Mouse (Mus musculus) retina, adult 2 months (tissue): ENCODE results near the gene Mum1.

Experiments used
- DNase-seq: peaks from one replicate; pipeline ENCODE4 v3.0.0-alpha.2; 2012; ENCODE audit warnings: low read depth, low spot score

Gene Mum1

DNA sequence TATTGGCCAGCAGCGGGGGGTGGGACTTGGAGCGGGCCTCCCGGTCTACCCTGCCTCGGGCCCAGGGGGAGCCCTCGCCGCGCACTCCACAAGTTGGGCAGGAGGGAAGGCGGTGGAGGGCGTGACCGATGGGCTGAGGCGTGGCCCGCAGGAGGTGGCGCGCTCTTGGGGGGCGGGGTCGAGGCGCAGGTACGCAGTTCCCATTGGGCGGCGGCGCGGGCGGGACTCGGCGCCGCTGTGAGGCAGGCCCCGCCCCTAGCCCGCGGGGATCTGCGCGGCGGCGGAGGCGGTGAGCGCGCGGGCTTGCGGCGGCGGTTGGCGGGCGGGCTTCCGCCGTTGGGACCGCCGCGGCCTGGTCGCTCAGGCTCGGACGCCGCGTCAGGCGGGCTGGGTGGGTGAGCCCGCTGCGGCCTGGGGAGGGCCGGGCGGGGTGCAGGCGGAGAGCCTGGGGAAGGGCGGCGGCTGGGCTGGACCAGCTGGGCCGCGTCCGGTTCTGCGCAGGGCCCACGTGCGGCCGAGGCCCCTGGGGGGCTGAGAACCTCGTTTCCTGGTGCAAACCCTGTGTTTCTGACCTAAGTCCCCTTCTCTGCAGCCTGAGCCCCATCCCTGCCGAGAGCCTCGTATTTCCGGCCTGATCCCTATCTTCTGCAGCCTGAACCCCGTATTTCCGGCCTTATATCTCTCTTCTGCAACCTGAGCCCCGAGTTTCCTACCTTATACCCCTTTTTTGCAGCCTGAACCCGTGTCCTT lies at the start of gene Mum1:
Gene Mum1, plus strand, starts transcription at position 19 of the 750 bp plus-strand sequence.
- peak; percentile 93 for DNase-seq

DNA sequence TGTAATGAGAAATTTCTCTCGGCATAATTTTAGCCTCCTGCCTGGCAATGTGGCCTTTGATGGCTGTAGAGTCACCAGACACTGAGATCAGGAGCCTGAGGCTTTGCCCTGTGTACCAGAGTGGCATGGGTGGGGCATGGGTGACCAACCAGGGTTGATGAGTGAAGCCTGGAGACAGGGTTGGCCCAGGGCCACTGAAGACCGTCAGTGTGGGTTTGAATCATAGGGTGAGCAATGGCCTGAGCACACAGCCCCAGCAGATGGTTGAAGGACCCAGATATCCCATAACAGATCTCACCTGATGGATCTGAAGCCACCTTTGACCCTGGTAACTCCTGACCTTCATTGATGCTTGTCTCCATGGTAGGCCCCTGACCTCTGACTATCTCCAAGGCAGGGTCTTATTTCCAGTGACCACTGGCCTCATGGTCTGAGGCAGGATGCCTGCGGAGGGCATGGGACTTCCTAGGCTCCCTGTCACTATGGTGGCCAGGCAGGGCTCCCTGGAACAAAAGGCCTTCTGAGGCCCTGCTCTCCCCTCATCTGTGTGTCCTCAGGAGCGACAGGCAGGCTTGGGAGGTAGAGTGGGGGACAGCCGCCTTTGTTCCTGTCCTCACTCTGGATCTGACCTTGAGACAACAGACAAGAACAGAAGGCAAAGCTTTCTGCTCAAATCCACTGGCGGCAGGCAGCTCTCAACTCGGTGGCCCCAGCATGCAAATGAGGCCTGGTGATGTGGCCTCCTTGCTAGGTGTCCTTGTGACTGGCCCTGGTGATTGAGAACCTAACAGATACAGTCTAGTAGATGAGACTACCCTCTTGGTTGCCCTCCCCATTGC lies 48.6 kb upstream of the Mum1 start:
- no peak for DNase-seq

DNA sequence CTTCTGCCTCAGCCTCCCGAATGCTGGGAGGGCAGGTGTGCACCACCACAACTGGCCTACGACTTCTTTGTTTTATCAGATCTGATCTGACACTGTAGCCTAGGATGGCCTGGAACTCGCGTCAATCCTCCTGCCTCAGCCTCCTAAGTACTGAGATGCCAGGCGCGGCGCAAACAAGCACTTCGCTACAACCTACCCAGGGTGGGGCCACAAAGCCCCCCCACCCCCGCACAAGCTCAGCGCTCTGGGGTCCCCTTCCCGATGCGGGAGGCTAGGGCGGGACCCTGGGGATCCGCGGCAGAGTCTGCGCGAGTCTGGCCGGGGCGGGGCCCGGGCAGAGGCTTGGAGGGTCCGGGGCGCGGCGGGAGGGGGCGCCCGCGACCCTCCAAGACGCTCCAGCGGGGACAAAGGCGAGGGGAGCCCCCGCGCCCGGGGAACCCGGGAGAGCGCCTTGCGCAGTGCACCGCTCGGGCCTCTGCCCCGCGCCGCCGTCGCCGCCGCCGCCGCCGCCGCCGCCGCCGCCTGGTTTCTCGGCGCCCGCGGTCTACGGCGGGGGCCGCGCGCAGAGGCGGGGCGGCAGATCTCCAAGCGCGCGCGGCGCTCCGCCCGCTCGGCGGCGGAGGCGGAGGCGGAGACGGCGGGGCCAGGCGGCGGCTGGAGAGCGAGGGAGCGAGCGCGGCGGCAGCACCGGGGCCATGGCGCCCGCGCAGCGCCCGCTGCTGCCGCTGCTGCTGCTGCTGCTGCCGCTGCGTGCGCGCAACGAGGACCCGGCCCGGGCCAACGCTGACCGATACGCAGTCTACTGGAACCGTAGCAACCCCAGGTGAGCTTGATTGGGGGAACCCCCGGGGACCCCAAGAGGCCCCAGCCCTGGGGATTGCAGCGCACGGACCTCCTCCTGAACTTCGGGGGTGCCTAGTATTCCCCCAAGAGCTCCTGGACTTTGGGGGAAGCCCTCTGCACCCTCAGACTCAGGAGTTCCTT lies 46.9 kb upstream of the Mum1 start, which contains the start of gene Efna2:
Gene Efna2, plus strand, starts transcription at position 415 of the 984 bp plus-strand sequence.
- DNase-seq, result no peak

DNA sequence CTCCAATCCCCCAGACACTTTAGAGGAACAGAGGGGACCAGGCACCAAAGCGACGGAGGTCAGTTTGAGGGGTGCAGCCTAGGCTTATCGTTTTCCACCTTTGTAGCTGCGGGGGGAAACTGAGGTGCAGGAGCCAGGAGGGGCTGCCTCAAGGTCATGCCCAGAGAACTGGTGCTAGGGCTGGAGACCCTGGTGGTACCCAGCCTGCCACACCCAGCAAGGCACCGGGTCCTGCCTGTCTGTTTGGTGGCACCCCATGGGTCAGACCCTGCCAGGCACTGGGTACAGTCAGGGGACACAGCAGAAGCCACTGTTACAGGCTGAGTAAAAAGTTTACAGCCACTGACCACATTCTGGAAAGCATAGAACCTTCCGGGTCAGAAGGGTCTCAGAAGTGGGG lies 45.9 kb upstream of the Mum1 start:
- DNase-seq, result no peak

DNA sequence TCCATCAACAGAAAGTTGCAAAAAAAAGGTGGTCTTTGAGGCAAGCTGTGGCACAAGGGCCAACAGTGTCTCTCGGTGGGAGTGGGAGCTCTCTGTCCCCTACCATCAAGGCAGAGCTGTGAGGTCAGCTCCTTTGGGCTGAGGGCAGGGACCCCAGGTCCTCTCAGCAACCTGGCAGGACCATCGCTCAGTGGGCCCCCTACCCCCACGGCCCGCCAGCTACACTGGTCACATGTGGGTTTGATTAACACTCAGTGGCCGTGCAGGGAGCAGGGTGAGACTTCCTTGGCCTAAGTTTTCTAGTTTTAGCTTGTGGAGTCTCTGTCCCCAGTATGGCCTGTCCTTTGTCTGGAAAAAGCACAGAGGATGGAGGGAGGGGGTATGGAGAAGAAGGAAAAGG lies 45.4 kb upstream of the Mum1 start:
- DNase-seq, result no peak

DNA sequence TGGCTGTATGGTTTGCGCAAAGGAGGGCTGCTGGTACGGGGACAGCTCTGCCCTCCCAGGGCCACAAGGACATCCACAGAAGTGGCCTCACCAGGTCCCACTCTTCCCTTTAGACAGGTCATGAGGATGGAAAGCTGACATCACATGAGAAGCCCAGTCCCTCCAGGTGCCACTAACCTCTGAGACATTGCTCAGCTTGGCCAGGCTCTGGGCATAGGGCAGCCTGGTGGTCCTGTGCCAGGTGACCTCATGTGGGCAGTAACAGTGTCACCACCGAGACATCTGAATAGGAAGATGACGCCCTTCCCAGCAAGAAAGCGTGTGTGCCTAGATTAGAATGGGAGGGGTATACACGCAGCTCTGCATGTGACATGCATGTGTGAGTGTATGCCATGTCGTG lies 43.7 kb upstream of the Mum1 start:
- DNase-seq, result no peak

DNA sequence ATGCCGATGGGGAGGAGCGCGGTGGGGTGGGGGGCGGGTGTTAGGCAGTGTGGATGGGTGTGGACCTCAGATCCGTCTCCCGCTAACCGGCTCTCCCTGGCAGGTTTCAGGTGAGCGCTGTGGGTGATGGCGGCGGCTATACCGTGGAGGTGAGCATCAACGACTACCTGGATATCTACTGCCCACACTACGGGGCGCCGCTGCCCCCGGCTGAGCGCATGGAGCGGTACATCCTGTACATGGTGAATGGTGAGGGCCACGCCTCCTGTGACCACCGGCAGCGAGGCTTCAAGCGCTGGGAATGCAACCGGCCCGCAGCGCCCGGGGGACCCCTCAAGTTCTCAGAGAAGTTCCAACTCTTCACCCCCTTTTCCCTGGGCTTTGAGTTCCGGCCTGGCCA lies 39.6 kb upstream of the Mum1 start:
- no peak for DNase-seq

DNA sequence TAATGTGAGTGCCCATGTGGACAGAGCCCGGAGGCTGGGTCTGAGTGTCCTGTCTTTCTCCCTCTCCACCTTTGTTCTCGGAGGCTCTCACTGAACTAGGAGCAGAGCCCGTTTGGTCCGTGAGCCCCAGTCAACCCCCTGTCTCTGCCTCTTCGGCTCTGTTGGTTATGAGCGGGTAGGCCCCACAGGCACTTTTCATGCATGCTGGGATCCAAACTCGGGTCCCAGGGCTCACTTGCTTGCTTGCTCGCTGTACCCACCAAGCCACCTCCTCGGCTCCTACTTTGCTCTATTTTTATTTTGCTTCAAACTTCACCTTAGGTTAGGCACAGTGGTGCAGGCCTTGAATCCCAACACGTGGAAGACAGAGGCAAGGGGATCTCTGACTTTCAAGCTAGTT lies 38.5 kb upstream of the Mum1 start:
- DNase-seq, result no peak

DNA sequence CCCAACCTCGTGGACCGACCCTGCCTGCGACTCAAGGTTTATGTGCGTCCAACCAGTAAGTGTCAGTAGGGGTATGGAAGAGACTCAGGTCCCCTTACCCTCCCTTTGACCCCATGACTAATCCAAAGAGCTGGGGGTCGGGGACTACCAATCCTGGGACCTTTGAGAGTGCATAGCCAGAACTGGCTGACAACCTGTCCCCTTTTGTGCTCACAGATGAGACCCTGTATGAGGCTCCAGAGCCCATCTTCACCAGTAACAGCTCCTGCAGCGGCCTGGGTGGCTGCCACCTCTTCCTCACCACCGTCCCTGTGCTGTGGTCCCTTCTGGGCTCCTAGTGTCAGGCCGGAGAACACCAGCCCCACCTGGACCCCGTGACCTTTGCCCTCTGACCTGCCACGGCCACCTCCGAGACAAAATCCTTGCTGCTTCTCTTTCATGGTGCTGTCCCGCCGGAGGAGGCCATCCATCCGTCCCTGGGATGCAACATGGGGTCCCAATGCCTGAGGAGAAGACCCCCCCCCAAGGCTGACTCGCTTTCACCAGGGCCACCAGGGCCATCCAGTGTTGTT lies 37.7 kb upstream of the Mum1 start:
- DNase-seq, result no peak

DNA sequence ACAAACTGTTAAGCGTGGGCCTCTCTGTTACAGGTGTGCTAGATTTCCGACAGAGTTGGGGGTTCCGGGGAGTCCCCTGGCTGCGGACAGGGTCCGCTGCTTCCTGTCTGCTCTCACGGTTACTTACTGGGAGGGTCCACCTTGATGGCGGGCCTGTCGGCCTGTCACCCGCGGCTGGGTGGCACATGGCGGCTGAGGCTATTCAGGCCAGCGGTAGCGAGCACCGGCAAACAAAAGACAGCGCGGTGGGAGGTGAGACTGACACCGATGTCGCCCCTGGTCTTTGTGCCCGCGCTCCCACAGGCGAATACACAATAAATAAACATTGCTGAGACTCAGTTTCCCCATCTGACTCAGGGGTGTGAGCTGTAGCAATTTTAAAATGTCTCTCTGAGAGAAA lies 36.2 kb upstream of the Mum1 start:
- no peak for DNase-seq

DNA sequence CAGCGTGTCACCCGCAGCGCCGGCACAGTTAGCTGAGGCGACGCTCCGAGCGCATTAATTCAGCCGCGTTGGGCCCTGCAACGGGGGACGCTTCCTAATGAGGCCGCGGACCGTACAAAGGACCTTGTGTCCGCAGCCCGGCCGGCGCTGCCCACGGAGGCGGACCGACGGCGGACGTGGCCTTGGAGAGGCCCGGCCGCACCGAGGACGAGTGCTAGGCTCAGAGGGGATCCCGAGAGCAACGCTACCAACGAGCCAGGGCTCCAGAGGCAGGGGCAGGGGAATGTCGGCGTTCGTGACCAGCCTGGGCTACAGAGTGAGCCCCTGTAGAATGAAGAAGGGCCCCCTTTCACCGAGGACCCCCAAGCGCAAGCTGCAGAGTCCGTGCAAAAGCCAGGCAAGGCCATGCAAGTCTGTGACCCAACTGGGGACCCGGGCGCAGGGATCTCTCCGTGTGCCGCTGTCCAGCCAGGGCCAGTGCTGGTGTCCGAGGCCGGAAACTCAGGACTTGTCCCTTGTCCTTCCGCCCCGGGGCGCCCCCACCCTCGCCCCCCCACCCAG lies 35.7 kb upstream of the Mum1 start:
- no peak for DNase-seq

DNA sequence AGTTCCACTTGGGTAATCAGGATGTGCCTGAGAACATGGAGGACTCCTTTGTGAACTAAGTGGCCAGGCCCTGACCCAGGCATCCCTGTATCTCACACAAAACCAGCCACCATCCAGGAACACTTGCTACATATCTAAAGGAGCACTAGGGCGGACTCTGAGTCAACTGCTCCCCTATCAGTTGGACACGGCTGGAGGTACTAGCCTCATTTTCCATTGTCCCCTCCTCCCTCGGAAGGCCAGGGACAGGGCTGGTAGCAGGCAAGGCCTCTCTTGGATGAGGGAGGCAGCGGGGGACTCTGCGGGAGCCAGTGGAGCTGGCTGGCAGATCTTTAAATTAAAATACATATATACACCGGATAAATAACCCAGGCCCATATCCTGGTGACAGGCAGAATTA lies 32.3 kb upstream of the Mum1 start:
- DNase-seq, result no peak

DNA sequence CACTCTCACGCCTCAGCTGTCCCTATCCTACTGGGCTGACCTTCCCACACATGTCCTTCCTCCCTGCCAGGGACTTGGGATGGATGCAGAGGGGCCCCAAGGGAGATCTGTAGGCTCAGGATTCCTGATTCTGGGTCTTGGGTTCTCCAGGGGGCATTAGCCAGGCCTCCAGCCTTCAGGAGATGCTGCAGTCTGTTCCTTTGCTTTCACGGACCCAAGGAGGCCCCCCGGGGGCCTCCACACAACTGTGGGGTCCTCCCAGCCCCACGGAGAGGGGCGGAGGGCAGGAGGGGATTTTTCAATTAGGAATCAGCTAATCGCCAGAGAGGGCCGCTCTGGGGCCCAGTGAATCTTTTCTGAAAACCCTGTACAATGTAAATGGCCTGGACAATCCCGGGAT lies 31.8 kb upstream of the Mum1 start:
- no peak for DNase-seq

DNA sequence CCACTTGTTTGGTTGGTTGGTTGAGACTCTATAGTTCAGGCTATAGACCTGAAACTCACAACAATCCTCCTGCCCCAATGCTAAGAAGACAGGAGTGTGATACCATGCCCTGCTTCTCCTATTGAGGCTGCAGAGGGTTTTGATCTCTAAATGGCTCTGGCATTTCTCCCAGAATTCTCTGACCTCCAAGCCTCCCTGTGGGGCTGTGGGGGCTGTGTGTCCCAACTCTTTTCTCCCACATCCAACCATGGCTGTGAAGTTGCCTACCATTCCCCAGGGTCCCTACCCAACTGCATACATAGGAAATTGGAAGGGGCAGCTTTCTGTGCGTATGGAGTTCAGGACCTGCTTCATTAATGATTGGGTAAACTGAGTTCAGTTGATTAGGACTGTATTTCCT lies 30.1 kb upstream of the Mum1 start:
- DNase-seq, result no peak

DNA sequence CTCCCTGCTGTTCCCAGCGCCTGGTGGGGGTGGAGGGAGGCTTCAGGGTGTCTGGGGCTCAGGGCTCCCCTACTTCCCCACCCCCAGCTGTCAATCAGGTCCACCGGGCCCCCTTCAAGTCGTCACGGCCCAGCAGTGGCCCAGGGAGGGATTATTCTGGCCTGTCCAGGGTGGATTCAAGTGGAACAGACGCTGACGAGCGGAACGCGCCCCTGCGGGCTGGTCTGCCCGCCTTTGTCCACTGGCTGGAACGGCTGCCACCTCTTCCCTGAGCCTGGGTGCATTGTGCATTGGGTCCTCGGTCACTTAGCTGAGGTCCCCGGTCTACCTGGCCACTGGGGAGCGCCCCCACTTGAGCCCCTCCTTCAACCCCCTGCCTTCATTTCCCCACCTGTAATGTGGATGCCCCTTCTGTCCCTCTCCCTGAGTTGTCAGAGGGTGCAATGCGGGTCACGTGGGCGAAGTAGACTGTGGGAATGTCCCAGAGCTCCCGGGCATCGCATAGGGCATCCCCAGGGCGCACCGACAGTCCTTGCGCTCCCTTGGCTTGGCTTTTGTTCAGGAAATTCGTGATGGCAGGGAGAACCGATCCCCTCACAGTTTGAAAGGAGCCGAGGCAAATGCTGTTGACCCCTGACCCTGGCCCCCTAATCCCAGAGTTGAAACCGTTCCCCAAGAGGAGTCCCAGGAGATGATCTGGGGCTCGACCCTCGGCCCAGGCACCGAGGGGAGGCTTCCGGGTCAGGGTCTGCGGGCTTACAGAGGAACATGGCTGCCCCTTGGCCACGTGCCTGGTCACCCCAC lies 29.3 kb upstream of the Mum1 start:
- DNase-seq, result no peak

DNA sequence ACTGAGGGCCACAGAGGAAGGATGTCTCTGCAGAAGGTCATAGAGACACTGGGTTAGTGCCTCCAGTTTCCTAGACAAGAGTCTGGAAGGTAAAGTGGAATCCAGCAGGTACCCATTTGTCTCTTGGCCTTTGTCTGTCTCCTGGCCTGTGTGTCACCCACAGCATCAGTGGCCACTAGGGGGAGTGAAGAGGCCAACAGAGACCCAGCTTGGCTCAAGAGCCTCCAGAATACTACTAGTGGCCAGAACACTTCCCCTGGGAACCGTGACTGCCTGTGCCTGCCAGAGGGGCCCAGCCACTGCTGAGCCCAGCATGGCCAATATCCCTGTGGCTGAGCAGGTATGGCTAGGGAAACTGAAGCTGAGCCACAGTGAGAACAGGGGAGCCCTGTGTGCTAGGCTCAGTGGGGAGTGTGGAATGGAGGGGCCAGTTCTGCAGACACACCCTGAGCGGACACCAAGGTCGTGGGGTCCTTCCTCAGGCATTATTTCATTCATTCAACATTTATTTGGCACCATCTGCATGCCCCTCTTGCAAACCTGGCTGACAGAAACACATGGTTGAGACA lies 26.7 kb upstream of the Mum1 start:
- DNase-seq, result peak; percentile 60

DNA sequence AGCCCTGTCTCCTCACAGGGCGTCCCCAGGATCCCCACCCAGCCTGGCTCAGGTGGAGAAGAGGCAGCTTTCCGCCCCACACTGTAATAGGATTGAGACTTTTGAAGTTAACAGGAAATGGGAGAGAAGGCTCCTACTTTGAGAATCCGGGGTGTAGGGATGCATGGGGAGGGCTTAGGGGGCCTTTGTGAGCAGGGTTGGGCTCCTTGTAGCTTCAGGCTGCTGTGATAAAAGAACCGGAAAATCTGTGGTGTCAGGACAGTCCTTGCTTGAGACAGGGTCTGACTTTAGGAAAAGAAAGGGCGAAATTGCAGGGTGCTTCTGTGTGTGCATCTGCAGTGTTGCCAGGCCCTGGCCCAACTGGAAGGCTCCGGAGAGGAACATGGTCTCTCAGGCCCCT lies 25.7 kb upstream of the Mum1 start:
- DNase-seq, result no peak

DNA sequence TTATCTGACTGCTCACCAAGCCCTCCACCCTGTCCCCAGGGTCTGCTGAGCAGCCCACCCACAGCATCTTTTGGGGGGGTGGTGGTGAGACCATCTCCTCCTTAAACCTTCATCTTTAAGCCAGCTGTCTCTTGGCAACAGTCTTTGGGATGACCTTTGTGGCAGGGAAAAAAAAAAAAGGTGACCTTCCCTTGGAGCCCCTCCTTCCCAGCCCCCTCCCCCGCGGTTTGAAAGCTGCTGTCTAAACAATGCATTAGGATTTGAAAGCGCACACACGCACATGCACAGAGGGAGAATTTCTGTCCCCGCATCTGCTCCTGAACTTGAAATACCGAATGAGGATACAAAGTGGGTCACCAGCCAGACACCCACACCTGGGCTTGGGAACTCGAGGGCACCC lies 22.2 kb upstream of the Mum1 start:
- DNase-seq, result no peak

DNA sequence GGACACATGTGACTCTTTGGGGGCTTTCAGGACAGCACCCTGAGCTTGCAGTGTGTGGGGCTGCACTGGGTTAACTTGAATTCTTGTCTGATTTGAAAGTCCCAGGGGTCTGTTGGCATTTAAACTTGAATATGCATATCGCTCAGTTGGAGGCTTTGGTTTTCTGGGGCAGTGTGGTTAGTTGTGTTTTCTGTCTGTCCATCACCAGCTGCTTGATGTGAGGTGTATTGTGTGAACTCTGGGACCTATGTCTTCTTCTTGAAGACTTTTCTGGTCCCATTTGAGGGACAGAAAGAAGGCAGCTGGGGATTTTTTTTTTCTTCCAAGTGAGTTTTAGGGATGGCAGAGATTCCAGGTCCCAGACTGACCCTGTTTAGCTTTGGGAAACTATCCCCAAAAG lies 19.0 kb upstream of the Mum1 start:
- no peak for DNase-seq

DNA sequence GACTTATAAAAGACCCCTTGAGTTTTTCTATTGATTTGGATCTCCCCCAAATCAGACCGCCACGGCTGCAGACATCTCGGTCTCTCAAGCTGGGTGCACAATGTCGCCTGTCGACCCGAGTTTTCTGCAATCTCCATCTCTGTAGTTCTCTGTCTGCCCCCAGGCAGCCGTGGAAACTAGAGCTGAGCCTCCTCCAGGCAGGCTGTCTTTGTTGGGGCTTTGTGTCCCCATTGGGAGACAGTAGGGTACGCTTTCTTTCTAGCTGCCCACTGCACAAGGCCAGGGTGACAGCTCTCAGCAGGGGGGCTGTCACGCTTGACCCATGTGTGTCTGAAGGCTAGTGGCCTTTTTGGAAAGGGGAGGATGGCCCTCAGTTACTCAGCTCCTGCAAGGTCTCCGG lies 18.6 kb upstream of the Mum1 start:
- no peak for DNase-seq
